Mouse (Mus musculus) cerebellum, adult 2 months (tissue): Measurements from ENCODE around the gene H2-Oa.

Experiments used
- CTCF ChIP-seq: fragments of 200-500 bp; IDR thresholded peaks from 2 replicates; pipeline ENCODE4 v1.5.1; 2011; ENCODE audit warnings: low read depth, mild to moderate bottlenecking, control low read depth, low read length, moderate library complexity, borderline replicate concordance; ENCODE audit not compliant: insufficient read depth
- POLR2A ChIP-seq: fragments of 200-500 bp; IDR thresholded peaks from 2 replicates; pipeline ENCODE4 v1.6.1; 2011; ENCODE audit warnings: low read length, control low read depth, borderline replicate concordance; ENCODE audit not compliant: insufficient read depth

- no peak for TF ChIP-seq CTCF
- no peak for TF ChIP-seq POLR2A
Measured at GRCm38 (mm10) chr17:34096497-34097010, 4.4 kb downstream of the H2-Oa start.
